Mouse (Mus musculus) embryonic facial prominence, embryonic 14.5 days (tissue): Measurements from ENCODE around the gene Sh3bp4. TPM values are rescaled to one million over a fixed set of nuclear protein-coding genes. Genes with fewer than 3 reads are reported as not detected.

Source experiments
- ATAC-seq: fragments of 200-750 bp; cut with Nextera tagmentation; 2 replicates; pipeline ENCODE4 v1.8.0; 2017; ENCODE audit warnings: low read depth, moderate number of reproducible peaks, moderate TSS enrichment
- DNase-seq: peaks from one replicate; pipeline ENCODE4 v3.0.0-alpha.2; 2015; ENCODE audit warnings: low spot score
- H3K27ac ChIP-seq: fragments of 300-500 bp; sonication (generic); replicated peaks from 2 replicates; pipeline ENCODE4 v1.5.1; 2014; ENCODE audit warnings: low read depth, mild to moderate bottlenecking, low read length, moderate library complexity
- H3K27me3 ChIP-seq: fragments of 300-500 bp; sonication (generic); replicated peaks from 2 replicates; pipeline ENCODE4 v1.6.1; 2014; ENCODE audit warnings: low read length; ENCODE audit not compliant: control insufficient read depth, insufficient read depth
- H3K36me3 ChIP-seq: fragments of 300-500 bp; sonication (generic); 2 replicates; pipeline ENCODE4 v1.6.1; 2014; ENCODE audit warnings: low read length, mixed read lengths; ENCODE audit not compliant: control insufficient read depth, insufficient read depth
- H3K4me1 ChIP-seq: fragments of 300-500 bp; sonication (generic); 2 replicates; pipeline ENCODE4 v1.6.1; 2014; ENCODE audit warnings: antibody characterized with exemption, low read length; ENCODE audit not compliant: control insufficient read depth, insufficient read depth
- H3K4me2 ChIP-seq: fragments of 300-500 bp; sonication (generic); 2 replicates; pipeline ENCODE4 v1.6.1; 2014; ENCODE audit warnings: low read depth, mild to moderate bottlenecking, low read length, moderate library complexity, mixed read lengths
- H3K4me3 ChIP-seq: fragments of 300-500 bp; sonication (generic); 2 replicates; pipeline ENCODE4 v1.5.1; 2014; ENCODE audit warnings: low read depth, mild to moderate bottlenecking, low read length
- H3K9ac ChIP-seq: fragments of 300-500 bp; sonication (generic); 2 replicates; pipeline ENCODE4 v1.6.1; 2014; ENCODE audit warnings: low read depth, mild to moderate bottlenecking, low read length, moderate library complexity, mixed read lengths
- H3K9me3 ChIP-seq: fragments of 300-500 bp; sonication (generic); 2 replicates; pipeline ENCODE4 v1.6.1; 2016; ENCODE audit warnings: low read length; ENCODE audit not compliant: control insufficient read depth
- WGBS: fragments of 180-500 bp; shearing (Covaris S2); extraction: QIAGEN DNeasy Blood & Tissue Kit; methylation state at CpG from one replicate; pipeline ENCODE4 v1.1.7; 2014; 5-methylcytosine and 5-hydroxymethylcytosine counted together
- polyA plus RNA-seq: library from polyadenylated mRNA; unstranded; fragments of >200 nt; fragmentation: Nextera tagmentation; extraction: Ambion mirVana; gene quantifications from 2 replicates; pipeline ENCODE4 v1.2.1, GENCODE M21; 2014

Gene Sh3bp4
- polyA plus RNA-seq, 1 experiment from 2014 or later, result 23.1 TPM

DNA sequence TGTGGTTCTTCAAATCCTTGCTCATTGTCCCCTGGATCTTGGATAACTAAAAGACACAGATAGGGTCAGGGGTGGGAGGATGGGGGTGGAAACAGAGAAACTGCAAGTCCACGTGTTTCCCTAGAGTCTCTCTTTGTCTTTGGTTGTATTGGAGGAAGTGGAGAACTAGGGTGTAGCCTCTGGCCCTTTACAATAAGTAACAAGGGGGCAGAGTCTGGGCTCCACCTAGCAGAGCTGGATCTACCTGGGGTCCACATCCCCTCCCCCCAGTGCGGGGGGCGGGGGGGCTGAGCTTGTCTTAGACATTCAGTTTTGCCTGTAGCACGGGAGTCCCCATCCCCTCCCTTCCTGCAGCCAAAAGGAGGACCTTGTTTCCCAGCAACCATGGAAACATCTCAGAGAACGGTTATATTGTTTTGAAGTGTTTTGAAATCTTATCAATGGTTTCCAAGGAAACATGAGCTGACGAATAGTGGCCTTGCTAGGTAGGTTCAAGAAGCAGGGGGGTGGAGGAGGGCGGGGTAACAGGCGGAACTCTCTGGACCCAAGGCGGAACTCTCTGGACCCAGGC is 113.1 kb downstream of the Sh3bp4 start:
- Histone ChIP-seq H3K36me3 (no peaks in the 10 kb centered on the region), H3K4me1 (peaks cover 11% of the 10 kb centered on the region), H3K4me2 (peak overlapping the region; percentile 15; the same call in 1 of the 2 replicates), H3K27ac (peak overlapping the region; percentile 63), H3K4me3 (no peak overlapping the region), H3K27me3 (no peaks in the 10 kb centered on the region), H3K9ac (no peak overlapping the region), H3K9me3 (no peaks in the 10 kb centered on the region)
- WGBS, result 26% methylated on average over 9 of the region's 9 CpGs
- DNase-seq (peak; percentile 82), ATAC-seq (peak; percentile 81)

DNA sequence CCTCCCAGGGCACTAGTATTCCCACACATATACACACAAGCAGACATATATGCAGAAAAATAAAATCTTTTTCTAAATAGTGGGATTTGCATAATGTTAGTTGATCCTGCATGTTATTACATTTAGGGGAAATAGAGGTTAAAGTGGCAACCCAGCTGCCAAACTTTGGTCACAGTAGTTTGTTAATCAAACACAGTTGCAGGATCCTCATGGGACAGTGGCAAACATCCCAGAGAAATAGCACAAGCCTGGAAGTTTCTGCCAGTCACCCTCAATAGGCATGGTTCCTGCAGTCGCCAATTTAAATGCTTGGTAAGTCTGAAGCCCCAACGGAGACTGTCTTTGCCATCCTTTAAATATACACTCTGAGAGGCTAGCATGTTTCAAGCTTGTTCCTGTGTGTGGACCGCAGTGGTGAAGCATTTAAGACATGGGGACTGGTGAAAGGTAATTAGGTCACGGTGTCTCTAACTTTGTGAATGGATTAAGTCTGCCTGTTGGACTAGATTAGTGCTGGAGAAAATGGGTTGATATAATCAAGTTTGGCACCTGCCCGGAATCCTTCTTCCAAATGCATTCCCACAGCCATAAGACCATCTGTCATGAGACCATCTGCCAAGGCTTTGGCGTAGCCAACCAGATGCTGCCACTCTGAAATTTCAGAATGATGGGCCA is 114.0 kb downstream of the Sh3bp4 start:
- 62% methylated on average over 6 of the region's 6 CpGs for WGBS
- 0 out of 2 replicates have a peak overlapping the region, but pooled peaks have one; percentile 63 for H3K27ac ChIP-seq
- ATAC-seq, result no peak; the same call in 1 of the 2 replicates

DNA sequence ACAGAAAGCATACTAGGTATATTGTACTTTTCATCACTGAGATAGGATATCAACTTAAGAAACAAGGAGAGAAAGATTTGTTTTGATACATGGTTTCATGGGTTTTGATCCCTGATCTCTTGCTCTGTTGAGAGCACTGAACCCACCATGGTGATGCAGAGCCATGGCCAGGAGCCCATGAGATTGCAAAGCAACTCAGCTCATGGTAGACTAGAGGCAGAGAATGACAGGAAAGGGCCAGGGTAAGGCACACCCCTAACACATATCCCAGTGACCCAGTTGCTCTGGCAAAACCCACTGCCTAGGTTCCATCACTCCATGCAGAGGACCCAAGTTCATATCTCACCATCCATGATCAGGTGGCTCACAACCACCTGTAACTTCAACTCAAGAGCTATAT is 114.6 kb downstream of the Sh3bp4 start:
- no peak overlapping the region for H3K4me2 ChIP-seq
- no peak overlapping the region for H3K27ac ChIP-seq
- H3K4me3 ChIP-seq, result no peak overlapping the region
- H3K36me3 ChIP-seq, result no peaks in the 10 kb centered on the region
- no peaks in the 10 kb centered on the region for H3K9me3 ChIP-seq
- DNase-seq (no peak), ATAC-seq (no peak)
- H3K9ac ChIP-seq, result no peak overlapping the region
- peaks cover 12% of the 10 kb centered on the region for H3K4me1 ChIP-seq
- H3K27me3 ChIP-seq, result no peaks in the 10 kb centered on the region

More for the DNA sequence above, 114.0 kb downstream of the Sh3bp4 start:
- peaks cover 11% of the 10 kb centered on the region for H3K4me1 ChIP-seq
- peak; percentile 59 for DNase-seq
- no peak overlapping the region for H3K4me2 ChIP-seq
- H3K9me3 ChIP-seq, result no peaks in the 10 kb centered on the region
- no peak overlapping the region for H3K4me3 ChIP-seq
- no peak overlapping the region for H3K9ac ChIP-seq
- no peaks in the 10 kb centered on the region for H3K27me3 ChIP-seq
- H3K36me3 ChIP-seq, result no peaks in the 10 kb centered on the region

DNA sequence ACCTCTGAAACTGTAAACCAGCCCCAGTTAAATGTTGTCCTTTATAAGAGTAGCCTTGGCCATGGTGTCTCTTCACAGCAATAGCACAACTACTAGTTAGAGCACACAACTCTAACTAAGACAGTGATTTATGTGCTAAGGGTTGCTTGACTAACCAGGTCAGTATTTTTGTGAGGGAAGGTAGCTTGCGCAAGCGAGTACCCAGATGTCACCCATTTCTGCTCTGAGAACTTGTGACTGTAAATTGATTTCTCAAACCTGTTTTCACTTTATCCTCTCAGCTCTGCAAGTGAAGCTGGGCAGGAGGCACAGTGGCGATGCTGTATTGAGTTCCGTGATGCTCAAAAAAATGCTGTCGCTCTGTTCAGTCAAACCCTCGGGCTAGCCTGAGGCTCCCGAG is 117.2 kb downstream of the Sh3bp4 start:
- Histone ChIP-seq H3K27me3 (no peaks in the 10 kb centered on the region), H3K4me3 (no peak overlapping the region), H3K9me3 (no peaks in the 10 kb centered on the region), H3K4me2 (no peak overlapping the region), H3K27ac (no peak overlapping the region), H3K9ac (no peak overlapping the region), H3K4me1 (peaks cover 22% of the 10 kb centered on the region), H3K36me3 (no peaks in the 10 kb centered on the region)
- no peak for ATAC-seq
- DNase-seq, result no peak
- WGBS, result 61% methylated on average over 7 of the region's 7 CpGs

DNA sequence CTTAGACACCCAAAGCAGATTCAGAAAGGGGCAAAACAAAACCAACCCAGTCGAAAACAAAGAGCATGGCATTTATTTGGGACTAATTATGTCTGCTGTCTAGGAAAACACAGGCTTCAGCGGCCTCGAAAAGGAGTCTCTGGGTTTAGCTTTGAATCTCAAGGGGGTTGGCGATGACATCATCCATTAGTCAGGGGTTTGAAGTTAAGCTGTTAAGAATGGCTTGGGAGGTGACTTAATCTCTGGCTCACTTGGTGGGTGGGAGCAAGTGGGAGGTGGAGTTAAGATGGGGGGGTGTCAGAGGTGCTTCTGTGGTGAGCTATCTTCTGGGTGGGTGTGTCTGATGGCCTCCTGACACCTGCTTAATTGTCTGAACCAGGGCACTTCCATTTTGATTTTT is 117.9 kb downstream of the Sh3bp4 start:
- WGBS, result 49% methylated on average over 4 of the region's 4 CpGs
- Histone ChIP-seq H3K36me3 (no peaks in the 10 kb centered on the region), H3K27me3 (no peaks in the 10 kb centered on the region), H3K4me1 (peaks cover 22% of the 10 kb centered on the region), H3K4me3 (no peak overlapping the region), H3K27ac (no peak overlapping the region), H3K9ac (no peak overlapping the region), H3K9me3 (no peaks in the 10 kb centered on the region), H3K4me2 (no peak overlapping the region)
- DNase-seq (peak; percentile 65), ATAC-seq (no peak)

DNA sequence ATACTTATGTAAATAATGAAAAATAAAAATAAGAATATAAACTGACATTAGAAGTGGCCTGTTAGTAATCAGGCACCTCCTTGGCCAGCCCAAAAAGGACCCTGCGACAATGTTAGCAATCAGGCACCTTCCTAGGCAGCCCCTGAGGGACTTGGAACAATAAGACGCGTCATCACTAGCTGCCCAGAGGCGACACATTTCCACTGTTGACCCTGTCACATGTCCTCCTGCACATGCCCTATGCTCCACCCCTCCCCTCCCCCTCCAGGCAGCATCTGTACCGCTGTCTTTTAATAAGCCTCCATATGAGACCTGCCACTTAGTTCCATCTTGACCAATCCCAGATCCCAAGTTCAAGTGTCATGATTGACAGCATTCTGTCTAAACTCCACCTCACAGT is 119.0 kb downstream of the Sh3bp4 start:
- H3K4me1 ChIP-seq, result peaks cover 11% of the 10 kb centered on the region
- ATAC-seq, result no peak
- 55% methylated on average over 5 of the region's 5 CpGs for WGBS
- no peak for DNase-seq
- H3K27ac ChIP-seq, result no peak overlapping the region
- no peak overlapping the region for H3K4me2 ChIP-seq
- no peaks in the 10 kb centered on the region for H3K27me3 ChIP-seq
- no peaks in the 10 kb centered on the region for H3K9me3 ChIP-seq
- H3K4me3 ChIP-seq, result no peak overlapping the region
- H3K36me3 ChIP-seq, result no peaks in the 10 kb centered on the region
- H3K9ac ChIP-seq, result no peak overlapping the region

DNA sequence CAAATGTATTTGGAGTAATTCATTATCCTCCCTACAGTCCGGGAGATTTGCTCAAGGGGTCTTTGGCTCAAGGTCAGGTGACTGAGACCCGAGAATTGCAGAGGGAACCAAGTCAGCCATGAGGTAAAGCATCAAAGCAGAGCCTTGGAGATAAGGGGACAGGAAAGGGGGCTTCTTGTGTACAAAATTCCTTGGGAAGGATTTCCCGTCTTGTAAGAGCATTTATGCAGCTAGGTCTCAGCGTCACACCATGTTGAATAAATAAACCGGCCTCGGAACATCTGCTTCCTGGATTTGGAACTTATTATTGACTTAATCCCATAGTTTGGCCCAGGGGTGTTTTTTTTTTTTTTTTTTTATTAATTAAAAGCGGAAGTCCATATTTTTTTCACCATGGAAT is 120.4 kb downstream of the Sh3bp4 start:
- no peak overlapping the region; the same call in 1 of the 2 replicates for H3K27ac ChIP-seq
- 17% methylated on average over 7 of the region's 7 CpGs for WGBS
- ATAC-seq, result no peak

DNA sequence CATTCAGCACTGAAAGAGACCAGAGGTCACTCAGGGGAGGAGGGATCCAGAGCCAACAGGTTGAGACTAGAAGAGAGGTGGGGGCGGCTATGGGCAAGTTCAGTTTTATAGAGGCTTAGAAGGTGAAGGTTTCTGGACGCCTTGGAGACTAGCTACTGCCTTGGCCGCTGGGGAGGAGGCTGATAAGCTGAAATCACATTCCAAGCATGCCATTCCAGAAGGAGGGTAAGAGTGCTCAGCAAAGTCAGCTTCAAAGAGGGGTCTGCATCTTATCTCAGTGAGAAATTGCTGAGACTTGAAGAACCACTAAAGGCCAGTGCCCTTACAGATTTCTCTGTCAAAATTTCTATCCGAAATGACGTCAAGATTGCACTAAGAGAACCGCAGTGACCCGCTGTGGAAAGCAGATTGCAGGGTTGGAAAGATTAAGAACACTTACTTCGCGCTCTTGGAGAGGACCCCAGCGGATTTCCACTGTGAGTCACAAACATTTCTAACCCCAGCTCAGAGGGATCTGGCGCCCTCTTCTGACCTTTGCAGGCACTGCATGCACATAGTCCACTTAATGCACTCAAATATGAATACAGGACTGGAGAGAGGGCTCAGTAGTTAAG is 121.0 kb downstream of the Sh3bp4 start:
- 2% methylated on average over 10 of the region's 11 CpGs for WGBS
- Histone ChIP-seq H3K4me3 (no peak overlapping the region), H3K4me2 (no peak overlapping the region), H3K36me3 (no peaks in the 10 kb centered on the region), H3K9me3 (no peaks in the 10 kb centered on the region), H3K27me3 (no peaks in the 10 kb centered on the region), H3K4me1 (peaks cover 11% of the 10 kb centered on the region), H3K9ac (no peak overlapping the region), H3K27ac (no peak overlapping the region; the same call in 1 of the 2 replicates)
- ATAC-seq (peak; percentile 71), DNase-seq (peak; percentile 89)

More for the DNA sequence above, 120.4 kb downstream of the Sh3bp4 start:
- peaks cover 11% of the 10 kb centered on the region for H3K4me1 ChIP-seq
- no peaks in the 10 kb centered on the region for H3K27me3 ChIP-seq
- no peaks in the 10 kb centered on the region for H3K36me3 ChIP-seq
- H3K9ac ChIP-seq, result no peak overlapping the region
- peak; percentile 75 for DNase-seq
- H3K9me3 ChIP-seq, result no peaks in the 10 kb centered on the region
- no peak overlapping the region for H3K4me3 ChIP-seq
- H3K4me2 ChIP-seq, result no peak overlapping the region
